16 mouse cellular contexts compared by ENCODE assay signal in genomic region chr15:26716181-26716580, GRCm38 (mm10).
"Had no signal": no experiment of that assay in that cellular context is flagged by ENCODE, and none has a peak within 500 bp of the region (broad histone marks: within the 10 kb centered on the region; RNA-seq: fewer than 3 reads in every experiment).

No protein-coding gene starts in this region.

- H3K4me3 ChIP-seq: lung, embryonic 15.5 days; megakaryocyte, embryonic 14.5 days; midbrain, embryonic 13.5 days; midbrain, embryonic 15.5 days; neural tube, embryonic 12.5 days; stomach, embryonic 15.5 days had no signal

- H3K4me2 ChIP-seq: lung, embryonic 15.5 days; midbrain, embryonic 11.5 days; midbrain, embryonic 13.5 days; midbrain, embryonic 15.5 days; neural tube, embryonic 12.5 days; stomach, embryonic 15.5 days had no signal

- H3K4me1 ChIP-seq: megakaryocyte, embryonic 14.5 days had no signal

- H3K9ac ChIP-seq: lung, embryonic 15.5 days; midbrain, embryonic 13.5 days; midbrain, embryonic 15.5 days; neural tube, embryonic 12.5 days; stomach, embryonic 15.5 days had no signal

- ATAC-seq: lung, postnatal 0 days; midbrain, embryonic 13.5 days; midbrain, embryonic 15.5 days had no signal

- H3K27ac ChIP-seq: lung, embryonic 15.5 days; macrophage; midbrain, embryonic 13.5 days; midbrain, embryonic 15.5 days; neural tube, embryonic 12.5 days; stomach, embryonic 15.5 days; stomach, postnatal 0 days had no signal

- H3K27me3 ChIP-seq: lung, embryonic 15.5 days; megakaryocyte, embryonic 14.5 days; midbrain, embryonic 13.5 days; midbrain, embryonic 15.5 days; neural tube, embryonic 12.5 days; stomach, embryonic 15.5 days had no signal

- H3K36me3 ChIP-seq: lung, embryonic 15.5 days; midbrain, embryonic 13.5 days; midbrain, embryonic 15.5 days; neural tube, embryonic 12.5 days; stomach, embryonic 15.5 days had no signal

- H3K9me3 ChIP-seq: lung, embryonic 15.5 days; midbrain, embryonic 13.5 days; midbrain, embryonic 15.5 days; neural tube, embryonic 12.5 days; stomach, embryonic 15.5 days had no signal

- DNase-seq: lung, postnatal 14 days; lung, postnatal 36 days; right cerebral cortex, postnatal 14 days; thymus, adult 2 months; thymus, postnatal 25 days; thymus, postnatal 4 days had no signal
